In the genomic region with DNA sequence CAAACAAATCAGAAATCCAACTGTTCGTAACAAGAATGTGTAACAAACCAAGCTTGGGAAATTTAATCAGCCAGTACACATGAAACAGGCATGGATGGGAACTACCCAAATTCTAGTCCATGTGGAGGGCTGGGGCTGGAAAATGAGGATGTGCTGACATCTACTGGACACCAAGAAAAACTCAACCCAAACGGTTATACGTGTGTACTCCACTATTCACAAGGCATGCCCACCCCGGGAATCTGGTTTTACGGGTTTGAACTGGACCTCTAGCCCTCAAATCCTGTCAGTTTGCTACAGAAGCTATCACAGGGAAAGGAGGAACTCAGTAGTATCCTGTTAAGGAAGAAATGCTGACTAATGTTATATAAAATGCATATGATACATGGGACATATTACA, we compare ENCODE assay signal across 8 mouse cellular contexts. TPM values are rescaled to one million over a fixed set of nuclear protein-coding genes. Genes with fewer than 3 reads are reported as not detected.
DNase-seq lines count a peak whose midpoint lies in the region; ATAC-seq and TF ChIP-seq lines count a peak whose summit lies in the region.

No protein-coding gene starts in this region.

- no peaks in the 10 kb centered on the region for H3K9me3 ChIP-seq in heart, embryonic 12.5 days (replicated peaks)

- peak; percentile 29 to 37 for DNase-seq in heart, adult 2 months
- peak; percentile 70 to 71 for DNase-seq in cerebellum, adult 2 months
- DNase-seq in frontal cortex, adult 2 months (ENCODE audit: extremely low spot score in 1 of 2, low spot score in 1 of 2), result peak; percentile 10 to 83
- peak; percentile 84 for DNase-seq in induced T-regulatory cell, adult 2 months (ENCODE audit: low read depth)
- peak; percentile 12 for DNase-seq in left cerebral cortex, adult 11 months (ENCODE audit: low spot score)
- peak; percentile 38 for DNase-seq in right cerebral cortex, postnatal 14 days

- H3K36me3 ChIP-seq in heart, adult 2 months (ENCODE audit: control insufficient read depth, insufficient read depth, low read length), result no peaks in the 10 kb centered on the region
- no peaks in the 10 kb centered on the region for H3K36me3 ChIP-seq in heart, embryonic 12.5 days

- WGBS in heart, adult 2 months, result 6% methylated on average over 5 of the region's 5 CpGs
- WGBS in heart, embryonic 12.5 days, result 11% methylated on average over 5 of the region's 5 CpGs
- WGBS in cerebellum, adult 2 months, result 5% methylated on average over 5 of the region's 5 CpGs

- intact Hi-C loops in heart, adult 2 months (cut with DNase I), result loop anchor here (2.0 to 10.0 kb wide), 4 partner anchors 54 to 984 kb away; no protein-coding TSS in a partner anchor

- no peaks in the 10 kb centered on the region for H3K4me1 ChIP-seq in heart, adult 2 months (ENCODE audit: control insufficient read depth, insufficient read depth, low read length)
- H3K4me1 ChIP-seq in heart, embryonic 12.5 days (replicated peaks), result no peaks in the 10 kb centered on the region
- H3K4me1 ChIP-seq in cerebellum, adult 2 months (ENCODE audit: control insufficient read depth, insufficient read depth, low read length), result no peaks in the 10 kb centered on the region

- no peak for TF ChIP-seq POLR2A in heart, adult 2 months (IDR thresholded peaks at IDR 0.05; ENCODE audit: insufficient read depth, low read depth, low read length)
- TF ChIP-seq POLR2A in cerebellum, adult 2 months (IDR thresholded peaks at IDR 0.05; ENCODE audit: borderline replicate concordance, insufficient read depth, low read length), result no peak

- H3K4me3 ChIP-seq in heart, adult 2 months, result no peak overlapping the region
- H3K4me3 ChIP-seq in heart, embryonic 12.5 days, result no peak overlapping the region
- no peak overlapping the region for H3K4me3 ChIP-seq in cerebellum, adult 2 months (replicated peaks; ENCODE audit: insufficient read depth, low read depth, low read length)

- no peak overlapping the region for H3K4me2 ChIP-seq in heart, embryonic 12.5 days

- no peaks in the 10 kb centered on the region; the same call in 1 of the 2 replicates for H3K27me3 ChIP-seq in heart, adult 2 months (ENCODE audit: control insufficient read depth, insufficient read depth, low read length)
- H3K27me3 ChIP-seq in heart, embryonic 12.5 days (replicated peaks), result peaks cover 16% of the 10 kb centered on the region
- no peaks in the 10 kb centered on the region for H3K27me3 ChIP-seq in cerebellum, adult 2 months (ENCODE audit: control insufficient read depth, insufficient read depth, low read length)

- H3K79me2 ChIP-seq in heart, adult 2 months (replicated peaks; ENCODE audit: control insufficient read depth, insufficient read depth, low read length), result no peaks in the 10 kb centered on the region

- peak; percentile 80 for TF ChIP-seq CTCF in heart, adult 2 months (IDR thresholded peaks at IDR 0.05)
- peak; percentile 87 for TF ChIP-seq CTCF in cerebellum, adult 2 months (IDR thresholded peaks at IDR 0.05; ENCODE audit: borderline replicate concordance, insufficient read depth, low read depth, low read length)

- TF ChIP-seq EP300 in heart, adult 2 months (IDR thresholded peaks at IDR 0.05; ENCODE audit: insufficient read depth, low read depth, low read length), result no peak

- no peak for ATAC-seq in heart, embryonic 12.5 days (ENCODE audit: insufficient number of reproducible peaks, low FRiP score)
- ATAC-seq in megakaryocyte progenitor cell, adult 5-6 weeks (replicated peaks; ENCODE audit: poor library complexity), result peak; percentile 100

- no peak overlapping the region for H3K9ac ChIP-seq in heart, adult 2 months (ENCODE audit: low read depth, low read length)
- H3K9ac ChIP-seq in heart, embryonic 12.5 days, result no peak overlapping the region

- no peak overlapping the region for H3K27ac ChIP-seq in heart, adult 2 months
- H3K27ac ChIP-seq in heart, embryonic 12.5 days (ENCODE audit: poor library complexity, severe bottlenecking), result no peak overlapping the region
- no peak overlapping the region for H3K27ac ChIP-seq in cerebellum, adult 2 months (ENCODE audit: insufficient read depth, low read length)

RNA-seq across cellular contexts. Expression of a gene that starts 24.3 kb away (rescaled TPM):
- total RNA-seq in heart, adult 2 months (2021), result under 1 TPM in 1 of 2 experiments, not detected in 1; 0.34 TPM
- 0.31 TPM in 1 of 2 replicates, not detected in the other for polyA plus RNA-seq in heart, adult 2 months (2012; rRNA removed)
- polyA plus RNA-seq in heart, embryonic 12.5 days (2016; fragmentation: Nextera tagmentation; extraction: Ambion mirVana), result 0.57 and 1.4 TPM in 2 replicates
- polyA plus RNA-seq in cerebellum, adult 2 months (2012; rRNA removed), result 0.11 and 0.21 TPM in 2 replicates
- polyA plus RNA-seq in frontal cortex, adult 2 months (2012; rRNA removed), result 0.12 TPM in 1 of 2 replicates, not detected in the other
- 5.0 and 8.0 TPM in 2 replicates for total RNA-seq in megakaryocyte progenitor cell, adult 5-6 weeks (2015)
- 5.1 and 5.9 TPM in 2 replicates for total RNA-seq in megakaryocyte progenitor cell, adult 5-6 weeks (2017)

RNA-seq across cellular contexts. Expression of a gene that starts 31.5 kb away (rescaled TPM):
- under 1 TPM; 0.13 to 0.18 TPM for total RNA-seq in heart, adult 2 months (2021)
- 0.37 and 0.53 TPM in 2 replicates for polyA plus RNA-seq in heart, adult 2 months (2012; rRNA removed)
- 0.26 and 0.37 TPM in 2 replicates for polyA plus RNA-seq in heart, embryonic 12.5 days (2016; fragmentation: Nextera tagmentation; extraction: Ambion mirVana)
- 44.7 and 52.5 TPM in 2 replicates for polyA plus RNA-seq in cerebellum, adult 2 months (2012; rRNA removed)
- 24.6 and 27.5 TPM in 2 replicates for polyA plus RNA-seq in frontal cortex, adult 2 months (2012; rRNA removed)
- 0.15 and 0.27 TPM in 2 replicates for total RNA-seq in megakaryocyte progenitor cell, adult 5-6 weeks (2015)
- total RNA-seq in megakaryocyte progenitor cell, adult 5-6 weeks (2017), result 0.04 and 0.17 TPM in 2 replicates

Comparison
In these comparisons a context has a peak if more than half of its experiments do, and no peak if none do; other contexts are left out.
1. DNase-seq: peak in every context shown above with its lines; median percentile 84 in induced T-regulatory cell, adult 2 months; 70 in cerebellum, adult 2 months; 46 in frontal cortex, adult 2 months; 38 in right cerebral cortex, postnatal 14 days; 33 in heart, adult 2 months; 12 in left cerebral cortex, adult 11 months.
2. RNA of a gene that starts 31.5 kb away (polyA plus RNA-seq): 44.7 to 52.5 TPM in cerebellum, adult 2 months and 24.6 to 27.5 TPM in frontal cortex, adult 2 months; 0.37 to 0.53 TPM in heart, adult 2 months and 0.26 to 0.37 TPM in heart, embryonic 12.5 days; every median in the first group is over 10 times any median in the second.